Mouse (Mus musculus): ENCODE measurements at regions not wholly inside any gene's neighbourhood (a gene's known extent, or its start where the extent isn't known, plus 50 kb on each side); places are given as distances from the start of the nearest gene placed in this dataset.

- CTCF ChIA-PET: interaction anchor here (0.6 kb wide), 1 partner anchor 921 kb away, joined by 3 read pairs; no protein-coding TSS in a partner anchor
These were observed 128.3 kb upstream of the Zeb2 start for GRCm38 (mm10) chr2:45245506-45245905.

- CTCF ChIA-PET: no interaction called here
These were observed 127.3 kb upstream of the Zeb2 start for GRCm38 (mm10) chr2:45244491-45244890.

DNA sequence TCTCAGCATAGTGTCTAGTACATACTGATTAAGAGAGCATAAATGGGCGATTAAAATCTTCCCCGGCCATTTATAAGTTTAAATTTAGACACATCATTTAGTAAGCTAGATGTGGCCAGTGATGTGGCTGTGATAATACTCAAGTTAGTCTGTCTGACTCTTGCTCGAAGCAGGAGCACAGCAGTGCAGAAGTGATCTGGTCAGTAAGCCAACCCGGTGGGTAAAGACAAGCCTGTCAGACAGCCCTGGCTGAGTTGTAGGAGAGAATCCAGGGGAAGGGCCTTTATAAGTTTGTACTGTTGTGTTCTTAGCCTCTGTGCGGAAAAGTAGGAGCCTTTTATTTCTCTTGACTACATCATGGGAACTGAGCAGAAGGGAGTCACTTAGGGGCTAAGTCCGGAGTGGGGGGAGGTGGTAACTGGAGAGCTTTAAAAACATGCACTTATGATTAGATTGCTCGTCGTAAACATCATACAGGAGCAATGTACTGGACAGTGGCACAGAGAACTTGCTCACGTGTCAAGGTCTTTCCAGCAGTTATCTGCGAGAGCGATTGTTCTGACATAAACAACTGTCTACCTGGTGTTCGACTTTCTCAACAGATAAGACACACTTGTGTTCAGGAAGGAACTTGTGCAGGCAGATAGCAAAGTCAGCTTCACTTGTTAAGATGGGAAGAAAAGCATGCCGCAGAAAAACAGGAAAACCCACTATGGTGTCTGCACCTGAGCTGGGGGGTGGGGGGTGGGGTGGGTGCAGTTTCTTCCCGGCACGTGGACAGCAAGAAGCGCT, 122.5 kb upstream of the Zeb2 start:
- CTCF ChIA-PET: no interaction called here

DNA sequence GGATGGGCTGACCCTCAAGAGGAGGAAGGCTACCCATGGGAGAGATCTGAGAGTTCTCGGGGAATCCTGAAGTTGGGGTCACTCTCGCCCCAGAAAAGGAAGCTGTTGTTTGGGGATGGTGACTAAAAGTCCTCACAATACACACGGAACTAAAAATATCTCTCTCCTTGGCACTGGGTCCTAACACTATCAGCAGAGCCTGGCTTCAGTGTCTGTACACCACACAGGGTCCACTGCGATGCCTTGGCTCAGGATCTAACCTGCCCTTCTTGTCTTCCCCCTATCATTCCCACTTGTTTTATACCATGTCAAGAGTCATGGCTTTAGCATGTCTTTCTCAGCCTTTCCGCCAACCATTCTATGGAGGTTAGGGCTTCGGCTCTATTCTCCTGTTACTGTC, 121.8 kb upstream of the Zeb2 start:
- CTCF ChIA-PET: interaction anchor here (0.6 kb wide), 1 partner anchor 60 kb away, joined by 6 read pairs; no protein-coding TSS in a partner anchor

DNA sequence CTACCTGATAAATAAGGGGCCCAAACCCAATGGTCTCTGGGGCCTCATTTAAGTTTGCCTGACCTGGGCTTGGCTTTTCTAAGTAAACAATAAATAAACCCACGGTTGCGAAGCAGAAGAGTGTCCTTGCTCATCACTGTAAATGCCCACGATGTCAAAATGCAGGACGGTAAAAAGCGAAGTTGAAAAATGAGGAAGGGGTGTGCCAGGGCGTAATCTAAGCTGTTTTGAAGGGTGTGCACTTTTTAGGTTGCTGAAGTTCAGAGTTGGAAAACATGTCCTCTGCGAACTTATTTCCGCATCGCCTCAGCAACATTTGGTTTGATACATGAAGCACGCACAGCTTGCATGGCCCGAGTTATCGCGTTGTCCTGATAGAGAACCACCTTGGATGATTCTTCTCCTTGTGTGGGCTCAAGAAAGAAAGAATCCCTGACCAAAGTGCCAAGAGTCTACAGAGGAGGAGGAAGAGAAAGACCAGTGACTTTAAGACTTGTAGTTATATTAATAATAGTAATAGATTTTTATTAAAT, 119.0 kb upstream of the Zeb2 start:
- CTCF ChIA-PET: no interaction called here

DNA sequence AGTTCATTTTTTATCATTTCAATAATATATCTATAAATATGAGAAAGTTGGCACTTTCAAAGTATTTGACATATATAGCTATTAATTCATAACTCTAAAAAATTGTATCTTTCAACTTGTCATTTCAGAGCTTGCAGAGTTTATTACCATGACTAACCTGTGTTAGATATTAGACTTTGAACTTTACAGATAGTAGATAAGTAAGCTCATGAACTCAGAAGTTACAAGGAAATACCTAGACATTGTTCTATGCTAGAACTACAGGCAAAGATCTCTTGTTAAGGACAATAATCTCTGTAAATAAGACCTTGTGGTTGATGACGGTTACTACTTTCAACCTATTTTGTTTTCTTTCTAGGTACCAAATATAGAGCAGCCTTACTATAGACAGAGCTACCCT, 117.0 kb upstream of the Zeb2 start:
- CTCF ChIA-PET: no interaction called here

DNA sequence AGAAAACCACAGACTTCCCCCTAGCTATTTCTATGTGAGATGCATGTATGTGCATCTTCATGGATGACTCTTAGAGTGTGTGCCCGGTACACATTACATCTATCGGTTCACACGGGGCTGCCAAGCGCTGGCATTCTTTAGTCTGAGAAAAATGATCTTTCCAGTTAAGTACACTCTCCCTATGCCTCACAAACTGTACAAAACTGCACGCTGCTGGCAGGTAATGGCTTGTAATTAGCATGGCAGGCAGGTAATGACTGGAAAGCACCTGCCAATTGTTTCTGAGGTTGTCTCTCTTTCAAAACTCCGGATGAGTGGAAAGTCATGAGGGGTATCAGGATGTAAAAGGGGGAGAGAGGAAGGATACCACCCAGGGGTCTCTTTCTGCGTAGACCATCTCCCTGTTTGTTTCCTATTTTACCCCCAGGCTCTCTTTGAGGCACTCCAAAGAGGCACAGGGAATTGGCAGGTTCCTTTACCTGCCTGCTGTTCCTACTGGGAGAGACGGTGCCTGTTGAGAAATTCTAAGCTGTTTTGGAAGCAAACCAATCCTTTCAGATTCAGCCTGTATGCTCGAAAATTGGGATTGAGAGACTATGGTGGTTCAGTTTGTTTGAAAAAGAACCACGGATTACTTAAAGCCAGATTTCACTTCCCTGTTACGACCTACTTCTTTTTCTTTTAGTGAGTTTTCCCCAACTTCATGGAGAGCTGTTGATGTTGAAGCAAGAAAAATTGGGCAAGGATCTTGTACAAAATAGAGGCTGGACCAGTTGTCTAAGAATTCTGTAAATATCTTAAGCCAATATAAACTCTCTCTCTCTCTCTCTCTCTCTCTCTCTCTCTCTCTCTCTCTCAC, 113.4 kb upstream of the Zeb2 start:
- CTCF ChIA-PET: no interaction called here

DNA sequence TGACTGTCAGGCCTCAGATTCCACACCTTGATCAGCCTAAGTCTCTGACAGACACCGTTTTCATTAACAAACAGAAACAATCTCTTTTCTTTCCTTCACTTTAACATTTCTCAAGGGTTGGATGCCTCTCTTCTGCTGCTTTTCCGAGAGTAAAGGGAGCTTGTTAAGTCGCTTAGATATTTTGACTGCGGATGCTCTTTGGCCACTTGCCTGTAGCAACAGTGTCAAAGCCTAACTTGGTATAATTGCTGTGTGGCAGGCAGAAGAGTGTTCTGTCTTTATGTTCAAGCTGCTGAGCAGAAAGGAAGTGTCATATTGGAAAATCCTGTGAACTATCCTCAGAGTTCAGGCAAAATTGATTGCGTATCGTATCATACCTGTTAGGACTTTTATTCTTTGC, 112.3 kb upstream of the Zeb2 start:
- CTCF ChIA-PET: no interaction called here

- CTCF ChIA-PET: no interaction called here
These were observed 110.2 kb upstream of the Zeb2 start for GRCm38 (mm10) chr2:45227276-45227944.

- CTCF ChIA-PET: no interaction called here
These were observed 108.8 kb upstream of the Zeb2 start for GRCm38 (mm10) chr2:45226045-45226370.

- CTCF ChIA-PET: no interaction called here
These were observed 108.3 kb upstream of the Zeb2 start for GRCm38 (mm10) chr2:45225364-45226044.

DNA sequence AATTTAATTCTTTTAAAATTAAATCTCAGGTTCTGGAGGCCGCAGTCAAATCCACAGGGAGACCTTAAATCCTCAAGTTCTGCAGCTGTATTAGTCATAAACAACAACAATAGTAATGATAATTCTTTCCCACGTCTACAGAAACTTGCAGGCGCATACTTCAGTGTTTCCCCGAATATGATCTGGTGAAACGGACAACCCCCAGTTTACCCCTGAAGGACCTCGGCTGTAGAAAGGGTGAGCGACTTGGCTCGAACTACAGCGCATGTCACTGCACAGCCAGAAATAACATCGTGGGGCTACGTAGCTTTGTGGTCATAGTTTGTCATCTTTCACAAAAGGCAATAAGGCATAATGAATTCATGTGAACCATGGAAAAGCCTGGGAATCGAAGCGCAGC, 105.0 kb upstream of the Zeb2 start:
- CTCF ChIA-PET: no interaction called here

GRCm38 (mm10) chr2:45219851-45220250, 102.7 kb upstream of the Zeb2 start:
- CTCF ChIA-PET: no interaction called here

- CTCF ChIA-PET: no interaction called here
These were observed 95.6 kb upstream of the Zeb2 start for GRCm38 (mm10) chr2:45212833-45213232.

GRCm38 (mm10) chr2:45208526-45208925, 91.3 kb upstream of the Zeb2 start:
- CTCF ChIA-PET: no interaction called here

GRCm38 (mm10) chr2:45205756-45206155, 88.6 kb upstream of the Zeb2 start:
- CTCF ChIA-PET: no interaction called here

GRCm38 (mm10) chr2:45205211-45205610, 88.0 kb upstream of the Zeb2 start:
- CTCF ChIA-PET: no interaction called here

- CTCF ChIA-PET: interaction anchor here (0.7 kb wide), 1 partner anchor 432 kb away, joined by 3 read pairs; no protein-coding TSS in a partner anchor
These were observed 80.9 kb upstream of the Zeb2 start for GRCm38 (mm10) chr2:45197955-45198631.

DNA sequence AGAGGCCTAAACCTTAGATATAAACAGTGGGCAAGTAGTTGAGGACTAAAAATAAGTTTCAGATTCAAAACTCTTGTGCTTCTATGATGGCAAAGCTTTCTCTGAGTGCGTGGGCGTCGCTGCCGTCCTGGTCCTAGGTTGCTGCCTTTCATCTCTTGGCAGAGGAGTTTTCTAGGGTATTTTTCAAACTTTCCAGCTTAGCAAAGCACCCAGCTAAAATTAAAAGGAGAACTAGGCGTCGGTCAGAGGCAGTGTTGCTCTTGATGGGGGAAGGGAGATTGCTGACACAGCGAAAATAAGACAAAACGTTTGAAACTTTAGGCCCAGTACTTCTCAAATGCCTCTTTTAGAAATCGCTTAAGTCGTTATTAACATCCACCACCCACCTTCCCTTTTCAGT, 80.1 kb upstream of the Zeb2 start:
- CTCF ChIA-PET: no interaction called here

DNA sequence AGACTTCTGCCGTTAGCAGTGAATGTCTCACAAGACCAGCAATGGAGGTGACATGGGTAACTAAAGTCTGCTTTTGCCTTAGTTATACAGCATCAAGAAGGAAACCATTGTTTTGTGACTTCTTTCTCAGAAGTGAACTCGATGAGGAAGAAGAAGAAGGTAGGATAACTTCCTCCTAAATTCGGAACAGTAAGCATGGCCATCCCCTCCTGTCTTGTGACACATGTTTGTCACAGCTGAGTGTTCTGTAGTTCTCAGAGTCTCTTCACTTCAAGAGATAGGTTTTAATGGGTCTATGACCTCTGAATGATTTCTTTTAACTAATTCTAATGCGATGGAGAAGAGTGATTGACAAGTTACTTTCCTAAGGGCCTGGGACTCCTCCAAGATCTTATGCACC, 79.3 kb upstream of the Zeb2 start:
- CTCF ChIA-PET: no interaction called here

DNA sequence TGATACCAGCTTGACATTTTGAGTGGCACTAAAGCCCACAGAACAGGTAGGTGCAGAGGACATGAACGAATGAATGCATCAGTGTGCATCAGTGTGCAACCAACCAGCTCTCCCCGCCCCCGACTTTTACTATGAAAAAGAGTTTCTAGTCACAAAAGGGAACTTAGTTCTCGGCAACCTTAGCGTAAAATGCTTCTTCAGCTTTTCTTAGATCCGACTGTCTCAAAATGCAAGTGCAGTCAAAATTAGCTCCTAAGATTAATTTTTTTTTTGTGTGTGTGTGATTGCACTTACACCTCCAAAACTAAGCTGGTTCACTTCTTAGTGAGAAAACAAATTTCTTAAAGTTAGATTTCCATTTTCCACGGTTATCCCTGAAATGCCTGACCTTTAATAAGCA, 77.1 kb upstream of the Zeb2 start:
- CTCF ChIA-PET: no interaction called here

All from spleen, embryonic (tissue).